Mouse (Mus musculus): ENCODE data around the gene Trpm1.
"Not testable (repeated sequence)": the region's sequence is repeated elsewhere in the genome, so short reads cannot be mapped to it uniquely, and the experiment has no call there.

DNA sequence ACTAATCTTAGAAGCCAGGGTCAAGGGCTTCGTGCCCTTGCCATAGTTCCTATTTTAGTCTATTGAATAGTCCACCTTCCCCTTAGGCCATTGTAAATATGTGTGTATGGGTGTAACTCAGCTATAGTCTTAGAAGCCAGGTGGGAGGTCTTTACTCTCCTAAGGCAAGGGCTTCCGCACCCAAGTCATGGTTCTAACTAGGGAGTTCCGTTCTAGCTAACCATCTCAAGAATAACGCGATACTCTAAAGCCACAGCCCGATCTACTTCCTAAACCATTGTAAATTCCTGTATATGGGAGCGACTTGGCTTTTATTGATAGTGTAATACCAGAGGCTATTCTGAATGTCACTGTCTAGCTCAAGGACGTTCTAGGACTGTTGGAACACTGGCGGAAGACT is 27.6 kb upstream of the Trpm1 start:
- not testable (repeated sequence) for TF ChIP-seq GATA1, TAL1 (IDR thresholded peaks at IDR 0.05; ENCODE audit: low read length)
